Mouse (Mus musculus) myocyte (in vitro differentiated cells): Measurements from ENCODE around the gene Tmem145. TPM values are rescaled to one million over a fixed set of nuclear protein-coding genes. Genes with fewer than 3 reads are reported as not detected.

Source experiments
- H3K27me3 ChIP-seq: one replicate; pipeline ENCODE4 v1.6.1; 2011; ENCODE audit not compliant: control insufficient read depth, insufficient read depth, insufficient read length
- H3K36me3 ChIP-seq: one replicate; pipeline ENCODE4 v1.6.1; 2011; ENCODE audit not compliant: control insufficient read depth, insufficient read depth
- H3K4me2 ChIP-seq: one replicate; pipeline ENCODE4 v1.6.1; 2011; ENCODE audit warnings: low read depth, control low read depth
- H3K4me3 ChIP-seq: one replicate; pipeline ENCODE4 v1.5.1; 2011; ENCODE audit warnings: mild to moderate bottlenecking, control low read depth, moderate library complexity
- H3K79me2 ChIP-seq: one replicate; pipeline ENCODE4 v1.6.1; 2011; ENCODE audit not compliant: control insufficient read depth, insufficient read depth
- H3ac ChIP-seq: one replicate; pipeline ENCODE4 v1.6.1; 2011; ENCODE audit not compliant: control insufficient read depth, insufficient read length
- CEBPB ChIP-seq: IDR thresholded peaks from 2 replicates; pipeline ENCODE4 v1.6.1; 2011; ENCODE audit warnings: mild to moderate bottlenecking, moderate library complexity; ENCODE audit not compliant: poor library complexity, insufficient read depth, severe bottlenecking
- E2F4 ChIP-seq: IDR thresholded peaks from one replicate; pipeline ENCODE4 v1.6.1; 2011; ENCODE audit warnings: mild to moderate bottlenecking, control low read depth, moderate library complexity; ENCODE audit not compliant: insufficient read depth
- MAX ChIP-seq: IDR thresholded peaks from one replicate; pipeline ENCODE4 v1.6.1; 2011; ENCODE audit warnings: low read depth, mild to moderate bottlenecking, control low read depth
- MYOD1 ChIP-seq, 3 experiments: IDR thresholded peaks; one replicate each; pipeline ENCODE4 v1.6.1; 2011; ENCODE audit warnings: control low read depth in 2 of 3, low read depth in 2 of 3, mild to moderate bottlenecking in 2 of 3, moderate library complexity in 1 of 3; ENCODE audit not compliant: insufficient read length in 2 of 3, control insufficient read depth in 1 of 3
- MYOG ChIP-seq, 3 experiments: IDR thresholded peaks; one replicate each; pipeline ENCODE4 v1.6.1; 2011; ENCODE audit warnings: control low read depth in 2 of 3, low read depth in 2 of 3, mild to moderate bottlenecking in 2 of 3; ENCODE audit not compliant: insufficient read length in 2 of 3, control insufficient read depth in 1 of 3, insufficient read depth in 1 of 3
- POLR2A ChIP-seq: IDR thresholded peaks from one replicate; pipeline ENCODE4 v1.6.1; 2011; ENCODE audit warnings: low read depth, mild to moderate bottlenecking, control low read depth, moderate library complexity; ENCODE audit not compliant: insufficient read length
- POLR2AphosphoS2 ChIP-seq: IDR thresholded peaks from one replicate; pipeline ENCODE4 v1.6.1; 2011; ENCODE audit warnings: low read depth, control low read depth; ENCODE audit not compliant: insufficient read length
- REST ChIP-seq: IDR thresholded peaks from one replicate; pipeline ENCODE4 v1.6.1; 2011; ENCODE audit warnings: mild to moderate bottlenecking, control low read depth, moderate library complexity; ENCODE audit not compliant: insufficient read depth, insufficient read length
- SRF ChIP-seq: IDR thresholded peaks from one replicate; pipeline ENCODE4 v1.6.1; 2011; ENCODE audit warnings: low read depth; ENCODE audit not compliant: control insufficient read depth, insufficient read length
- TCF12 ChIP-seq: IDR thresholded peaks from one replicate; pipeline ENCODE4 v1.6.1; 2011; ENCODE audit warnings: mild to moderate bottlenecking, control low read depth; ENCODE audit not compliant: poor library complexity, insufficient read depth, severe bottlenecking
- TCF3 ChIP-seq: IDR thresholded peaks from one replicate; pipeline ENCODE4 v1.6.1; 2011; ENCODE audit warnings: low read depth, control low read depth; ENCODE audit not compliant: insufficient read length
- USF1 ChIP-seq: IDR thresholded peaks from one replicate; pipeline ENCODE4 v1.6.1; 2011; ENCODE audit warnings: low read depth, mild to moderate bottlenecking, control low read depth, moderate library complexity
- polyA plus RNA-seq: library from polyadenylated mRNA; unstranded; fragments of >200 nt; fragmentation: generic; extraction: Trizol; gene quantifications from one replicate; pipeline ENCODE4 v1.2.1, GENCODE M21; 2012; ENCODE audit warnings: missing spikeins

Tmem145 gene
- polyA plus RNA-seq, 1 experiment: 0.02 TPM

DNA sequence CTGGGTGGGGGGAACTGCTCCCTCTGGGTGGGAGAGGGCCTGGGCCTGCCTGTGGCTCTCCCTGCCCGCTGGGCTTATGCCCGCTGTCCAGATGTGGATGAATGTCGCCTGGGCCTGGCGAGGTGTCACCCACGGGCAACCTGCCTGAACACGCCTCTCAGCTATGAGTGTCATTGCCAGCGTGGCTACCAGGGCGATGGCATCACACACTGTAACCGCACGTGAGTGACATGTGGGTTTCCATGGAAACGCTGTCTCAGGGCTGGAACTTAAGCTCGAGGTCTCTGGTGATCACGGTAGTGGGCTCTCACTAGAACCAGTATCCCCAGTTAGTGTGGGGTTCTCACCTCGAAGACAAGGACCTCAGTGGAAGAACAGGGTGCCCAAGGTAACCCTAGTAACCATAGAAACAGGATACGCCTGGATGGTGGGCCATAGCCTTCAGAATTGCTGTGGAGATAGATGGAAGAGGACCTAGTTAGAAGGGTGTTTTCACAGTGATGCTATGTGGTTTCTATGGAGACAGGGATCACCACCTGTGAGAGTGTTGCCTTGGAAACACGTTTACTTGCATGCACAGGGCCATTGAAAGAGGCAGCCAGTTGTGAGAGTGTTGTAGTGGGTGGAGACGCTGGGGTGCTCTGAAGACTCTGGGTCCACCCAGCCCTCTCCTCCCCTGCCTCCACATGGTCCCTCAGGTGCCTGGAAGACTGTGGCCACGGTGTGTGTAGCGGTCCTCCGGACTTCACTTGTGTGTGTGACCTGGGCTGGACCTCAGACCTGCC lies 35.3 kb downstream of the Tmem145 start:
- peaks cover 3% of the 10 kb centered on the region for H3K36me3 ChIP-seq
- no peaks in the 10 kb centered on the region for H3K79me2 ChIP-seq
- H3K4me3 ChIP-seq: no peak overlapping the region
- no peak overlapping the region for H3K4me2 ChIP-seq
- no peaks in the 10 kb centered on the region for H3K27me3 ChIP-seq
- TF ChIP-seq MAX: no peak
- no peak for TF ChIP-seq SRF
- no peak for TF ChIP-seq POLR2A
- TF ChIP-seq POLR2AphosphoS2: no peak
- no peak for TF ChIP-seq MYOG (IDR thresholded peaks at IDR 0.05; ENCODE audit: control insufficient read depth in 1 of 3, insufficient read depth in 1 of 3, insufficient read length in 2 of 3, low read depth in 2 of 3)
- no peak for TF ChIP-seq USF1
- no peak for TF ChIP-seq REST
- TF ChIP-seq TCF3: no peak
- no peak for TF ChIP-seq CEBPB
- TF ChIP-seq MYOD1 (IDR thresholded peaks at IDR 0.05; ENCODE audit: control insufficient read depth in 1 of 3, insufficient read length in 2 of 3, low read depth in 2 of 3): no peak
- TF ChIP-seq E2F4: no peak
- TF ChIP-seq TCF12: no peak
- H3ac ChIP-seq: no peak overlapping the region

DNA sequence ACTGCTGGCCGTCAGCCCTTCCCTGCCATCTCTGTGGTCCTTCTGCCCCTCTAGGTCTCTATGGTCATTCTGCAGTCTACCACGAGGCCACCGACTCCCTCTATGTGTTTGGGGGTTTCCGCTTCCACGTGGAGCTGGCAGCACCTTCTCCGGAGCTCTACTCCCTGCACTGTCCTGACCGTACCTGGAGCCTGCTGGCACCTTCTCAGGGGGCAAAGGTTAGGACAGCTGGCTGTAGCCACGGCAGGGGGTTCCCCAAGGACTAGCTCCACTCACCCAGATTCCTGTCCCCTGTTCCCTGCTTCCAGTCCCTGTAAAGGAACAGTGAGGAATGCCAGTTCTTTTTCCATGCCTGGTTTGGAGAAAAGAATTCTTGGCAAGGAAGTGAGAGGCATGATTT lies 43.0 kb downstream of the Tmem145 start:
- Histone ChIP-seq H3K79me2 (no peaks in the 10 kb centered on the region), H3K36me3 (peaks cover 6% of the 10 kb centered on the region), H3K27me3 (no peaks in the 10 kb centered on the region), H3K4me3 (no peak overlapping the region), H3K4me2 (no peak overlapping the region), H3ac (no peak overlapping the region)
- TF ChIP-seq REST: no peak
- no peak for TF ChIP-seq POLR2A
- TF ChIP-seq MYOG (IDR thresholded peaks at IDR 0.05; ENCODE audit: control insufficient read depth in 1 of 3, insufficient read depth in 1 of 3, insufficient read length in 2 of 3, low read depth in 2 of 3): no peak
- TF ChIP-seq TCF3: no peak
- no peak for TF ChIP-seq USF1
- TF ChIP-seq MYOD1 (IDR thresholded peaks at IDR 0.05; ENCODE audit: control insufficient read depth in 1 of 3, insufficient read length in 2 of 3, low read depth in 2 of 3): no peak
- TF ChIP-seq TCF12: no peak
- TF ChIP-seq SRF: no peak
- TF ChIP-seq CEBPB: no peak
- no peak for TF ChIP-seq MAX
- TF ChIP-seq E2F4: no peak
- TF ChIP-seq POLR2AphosphoS2: no peak

DNA sequence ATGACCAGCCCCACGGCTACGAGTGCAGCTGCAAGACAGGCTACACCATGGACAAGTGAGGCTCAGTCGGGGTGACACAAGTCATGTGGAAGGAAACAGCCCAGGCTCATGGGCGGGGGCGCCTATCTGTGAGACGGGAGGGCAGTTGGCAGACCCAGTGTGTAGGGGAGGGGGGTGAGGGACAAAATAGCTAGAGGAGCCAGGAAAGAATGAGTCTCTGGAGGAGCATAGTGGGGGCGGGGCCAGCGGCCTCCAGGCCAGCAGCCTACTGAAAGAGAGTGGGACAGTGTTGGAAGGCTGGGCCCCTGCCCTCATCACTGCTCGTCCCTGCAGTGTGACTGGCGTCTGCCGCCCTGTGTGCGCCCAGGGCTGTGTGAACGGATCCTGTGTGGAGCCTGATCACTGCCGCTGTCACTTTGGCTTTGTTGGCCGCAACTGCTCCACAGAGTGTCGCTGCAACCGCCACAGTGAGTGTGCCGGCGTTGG lies 52.9 kb downstream of the Tmem145 start:
- Histone ChIP-seq H3K4me3 (no peak overlapping the region), H3K27me3 (no peaks in the 10 kb centered on the region), H3K4me2 (no peak overlapping the region), H3ac (no peak overlapping the region), H3K36me3 (no peaks in the 10 kb centered on the region), H3K79me2 (no peaks in the 10 kb centered on the region)
- TF ChIP-seq MYOD1 (IDR thresholded peaks at IDR 0.05; ENCODE audit: control insufficient read depth in 1 of 3, insufficient read length in 2 of 3, low read depth in 2 of 3) (no peak), MAX (no peak), TCF12 (no peak), MYOG (IDR thresholded peaks at IDR 0.05; ENCODE audit: control insufficient read depth in 1 of 3, insufficient read depth in 1 of 3, insufficient read length in 2 of 3, low read depth in 2 of 3) (no peak), REST (no peak), SRF (no peak), USF1 (no peak), POLR2AphosphoS2 (no peak), CEBPB (no peak), POLR2A (no peak)

DNA sequence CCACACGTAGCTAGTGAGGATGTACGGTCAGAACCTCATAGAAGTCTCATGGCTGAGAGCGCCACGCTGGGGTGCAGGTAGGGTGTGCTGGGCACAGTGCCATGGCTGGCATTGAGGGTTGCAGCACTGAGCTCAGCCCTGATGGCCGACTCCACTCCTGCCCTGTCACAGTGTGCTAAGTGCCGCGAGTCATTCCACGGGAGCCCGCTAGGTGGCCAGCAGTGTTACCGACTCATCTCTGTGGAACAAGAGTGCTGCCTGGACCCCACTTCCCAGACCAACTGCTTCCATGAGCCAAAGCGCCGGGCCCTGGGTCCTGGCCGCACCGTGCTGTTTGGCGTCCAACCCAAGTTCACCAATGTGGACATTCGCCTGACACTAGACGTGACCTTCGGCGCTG lies 57.2 kb downstream of the Tmem145 start:
- Histone ChIP-seq H3K79me2 (no peaks in the 10 kb centered on the region), H3K4me3 (no peak overlapping the region), H3ac (no peak overlapping the region), H3K27me3 (peaks cover 6% of the 10 kb centered on the region), H3K4me2 (no peak overlapping the region), H3K36me3 (no peaks in the 10 kb centered on the region)
- TF ChIP-seq SRF (no peak), POLR2AphosphoS2 (no peak), MAX (no peak), TCF12 (no peak), POLR2A (no peak), E2F4 (no peak), CEBPB (no peak), MYOD1 (IDR thresholded peaks at IDR 0.05; ENCODE audit: control insufficient read depth in 1 of 3, insufficient read length in 2 of 3, low read depth in 2 of 3) (no peak), REST (no peak), TCF3 (no peak), USF1 (no peak), MYOG (IDR thresholded peaks at IDR 0.05; ENCODE audit: control insufficient read depth in 1 of 3, insufficient read depth in 1 of 3, insufficient read length in 2 of 3, low read depth in 2 of 3) (no peak)
